Mouse (Mus musculus): ENCODE results near the gene Ccdc62. TPM values are rescaled to one million over a fixed set of nuclear protein-coding genes. Genes with fewer than 3 reads are reported as not detected.
A peak's percentile ranks its signal among the peaks of the same experiment; 100 is the strongest.

Ccdc62 gene
- polyA plus RNA-seq, 1 experiment: 5.4 TPM

- Histone ChIP-seq H3K4me3 (ENCODE audit: insufficient read depth, low read length) (no peak overlapping the region), H3K4me1 (ENCODE audit: control insufficient read depth, insufficient read depth, low read length) (no peaks in the 10 kb centered on the region), H3K27ac (ENCODE audit: insufficient read depth, low read length) (no peak overlapping the region)
- TF ChIP-seq POLR2A (IDR thresholded peaks at IDR 0.05; ENCODE audit: extremely low read depth, insufficient read depth, low read length) (no peak), CTCF (IDR thresholded peaks at IDR 0.05; ENCODE audit: extremely low read depth, insufficient read depth, low read length) (no peak)
Measured at GRCm38 (mm10) chr5:123897352-123897751, 33.1 kb upstream of the Ccdc62 start.

DNA sequence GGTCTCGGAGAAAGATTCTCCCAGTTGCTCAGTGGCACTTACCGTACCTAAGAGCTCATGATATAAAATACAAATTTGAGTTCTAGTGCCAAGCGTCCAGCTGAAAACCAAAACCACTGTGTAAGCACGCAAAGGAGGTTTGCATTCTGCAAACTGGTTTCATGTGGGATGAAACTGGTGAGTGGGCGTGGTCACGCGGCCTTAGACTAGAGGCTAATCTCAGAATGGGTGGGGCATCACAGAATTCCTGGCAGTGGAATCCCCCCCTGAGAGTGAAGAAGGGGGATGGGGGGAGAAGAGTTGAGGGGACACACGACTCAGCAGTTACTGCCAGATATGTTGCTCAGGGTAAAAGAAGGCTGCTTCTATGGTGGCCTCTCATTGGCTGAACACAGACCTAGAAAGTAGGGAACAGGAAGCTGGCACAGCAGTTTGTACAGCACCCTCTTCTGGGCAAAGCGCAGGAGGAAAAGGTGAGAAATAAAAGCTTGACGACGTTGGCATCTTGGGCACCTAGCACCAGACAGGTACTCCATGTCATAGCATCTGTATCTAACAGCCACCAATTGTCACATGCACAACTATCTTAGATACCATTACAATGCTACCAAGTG, 26.3 kb upstream of the Ccdc62 start:
- H3K4me1 ChIP-seq (ENCODE audit: control insufficient read depth, insufficient read depth, low read length): peaks cover 2% of the 10 kb centered on the region
- no peak overlapping the region for H3K27ac ChIP-seq (ENCODE audit: insufficient read depth, low read length)
- H3K4me3 ChIP-seq (ENCODE audit: insufficient read depth, low read length): no peak overlapping the region
- TF ChIP-seq CTCF (IDR thresholded peaks at IDR 0.05; ENCODE audit: extremely low read depth, insufficient read depth, low read length) (0 out of 2 replicates have a peak, but pooled peaks have one; percentile 4), POLR2A (IDR thresholded peaks at IDR 0.05; ENCODE audit: extremely low read depth, insufficient read depth, low read length) (no peak)

GRCm38 (mm10) chr5:123906146-123906975, 24.1 kb upstream of the Ccdc62 start:
- H3K4me1 ChIP-seq (ENCODE audit: control insufficient read depth, insufficient read depth, low read length): peaks cover 2% of the 10 kb centered on the region
- H3K4me3 ChIP-seq (ENCODE audit: insufficient read depth, low read length): peak overlapping the region; percentile 74
- no peak overlapping the region for H3K27ac ChIP-seq (ENCODE audit: insufficient read depth, low read length)
- TF ChIP-seq CTCF (IDR thresholded peaks at IDR 0.05; ENCODE audit: extremely low read depth, insufficient read depth, low read length): no peak
- no peak for TF ChIP-seq POLR2A (IDR thresholded peaks at IDR 0.05; ENCODE audit: extremely low read depth, insufficient read depth, low read length)

DNA sequence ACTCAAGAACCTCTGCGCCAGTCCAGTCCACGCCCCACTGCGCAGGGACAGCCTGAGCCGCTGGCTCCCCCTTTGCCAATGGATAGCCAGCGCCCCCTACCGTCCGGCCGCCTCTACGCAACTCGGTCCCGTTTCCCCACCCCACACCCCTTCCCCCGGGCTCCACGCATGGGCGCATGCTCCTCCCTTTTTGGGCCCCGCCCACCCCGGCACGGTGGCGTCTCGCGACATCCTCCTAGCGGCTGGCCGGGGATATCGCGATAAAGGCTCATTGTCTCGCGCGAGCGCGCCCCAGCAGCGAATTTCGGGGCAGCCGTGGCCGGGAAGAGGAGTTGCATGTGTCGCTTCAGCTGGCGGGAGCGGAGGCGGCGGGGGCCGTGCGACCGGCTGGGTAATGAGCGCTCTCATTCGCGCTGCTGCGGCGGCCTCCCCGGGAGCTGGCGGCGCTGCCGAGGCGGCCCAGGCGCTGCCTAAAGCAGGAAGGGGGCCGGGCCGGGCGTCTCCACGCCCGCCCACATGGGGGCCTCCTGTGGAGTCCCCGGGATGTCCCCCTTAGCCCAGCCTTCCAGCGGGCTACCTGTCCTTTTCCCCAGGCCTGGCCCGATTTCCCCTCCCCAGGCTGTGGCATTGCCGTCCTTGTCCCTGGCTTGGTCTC, 23.4 kb upstream of the Ccdc62 start, which contains the start of gene Denr:
Gene Denr, plus strand, starts transcription at position 200 of the 655 bp plus-strand sequence.
- peak; percentile 84 for TF ChIP-seq POLR2A (IDR thresholded peaks at IDR 0.05; ENCODE audit: extremely low read depth, insufficient read depth, low read length)
- peak; percentile 73 for TF ChIP-seq CTCF (IDR thresholded peaks at IDR 0.05; ENCODE audit: extremely low read depth, insufficient read depth, low read length)
- H3K27ac ChIP-seq (ENCODE audit: insufficient read depth, low read length): 0 out of 2 replicates have a peak within 1 kb of the TSS, but pooled peaks have one; percentile 30
- peaks cover 2% of the 10 kb centered on the region for H3K4me1 ChIP-seq (ENCODE audit: control insufficient read depth, insufficient read depth, low read length)
- peak within 1 kb of the TSS; percentile 74 for H3K4me3 ChIP-seq (ENCODE audit: insufficient read depth, low read length)

- H3K4me3 ChIP-seq (ENCODE audit: insufficient read depth, low read length): peak overlapping the region; percentile 74
- peaks cover 2% of the 10 kb centered on the region for H3K4me1 ChIP-seq (ENCODE audit: control insufficient read depth, insufficient read depth, low read length)
- no peak for TF ChIP-seq POLR2A (IDR thresholded peaks at IDR 0.05; ENCODE audit: extremely low read depth, insufficient read depth, low read length)
- TF ChIP-seq CTCF (IDR thresholded peaks at IDR 0.05; ENCODE audit: extremely low read depth, insufficient read depth, low read length): no peak
- H3K27ac ChIP-seq (ENCODE audit: insufficient read depth, low read length): 0 out of 2 replicates have a peak overlapping the region, but pooled peaks have one; percentile 30
Measured at GRCm38 (mm10) chr5:123907631-123907977, 22.9 kb upstream of the Ccdc62 start.

DNA sequence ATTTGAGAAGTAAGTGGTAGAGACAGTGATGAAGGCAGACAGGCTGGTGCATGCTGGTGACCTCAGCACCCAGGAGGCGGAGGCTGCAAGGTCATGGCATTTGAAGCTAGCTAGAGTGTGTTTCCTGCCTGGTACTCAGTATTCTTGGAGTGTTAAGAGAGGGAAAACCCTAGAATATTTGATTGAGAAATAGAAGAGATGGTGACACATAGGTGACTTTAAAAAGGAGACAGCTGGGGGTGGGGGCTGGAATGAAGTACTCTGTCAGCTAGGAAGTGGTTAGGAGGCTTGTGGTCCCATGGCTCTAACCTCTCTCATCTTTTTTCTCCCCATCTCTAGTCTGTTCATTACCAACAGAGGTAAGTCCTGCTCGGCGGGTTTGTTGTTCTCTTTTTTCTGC, 15.6 kb upstream of the Ccdc62 start:
- no peak overlapping the region for H3K4me3 ChIP-seq (ENCODE audit: insufficient read depth, low read length)

GRCm38 (mm10) chr5:123922112-123922511, 8.4 kb upstream of the Ccdc62 start:
- H3K4me3 ChIP-seq (ENCODE audit: insufficient read depth, low read length): no peak overlapping the region
- TF ChIP-seq CTCF (IDR thresholded peaks at IDR 0.05; ENCODE audit: extremely low read depth, insufficient read depth, low read length): no peak
- no peak for TF ChIP-seq POLR2A (IDR thresholded peaks at IDR 0.05; ENCODE audit: extremely low read depth, insufficient read depth, low read length)
- H3K27ac ChIP-seq (ENCODE audit: insufficient read depth, low read length): no peak overlapping the region
- no peaks in the 10 kb centered on the region for H3K4me1 ChIP-seq (ENCODE audit: control insufficient read depth, insufficient read depth, low read length)

More for the DNA sequence above, 15.6 kb upstream of the Ccdc62 start:
- no peak overlapping the region for H3K27ac ChIP-seq (ENCODE audit: insufficient read depth, low read length)
- TF ChIP-seq POLR2A (IDR thresholded peaks at IDR 0.05; ENCODE audit: extremely low read depth, insufficient read depth, low read length): no peak
- no peak for TF ChIP-seq CTCF (IDR thresholded peaks at IDR 0.05; ENCODE audit: extremely low read depth, insufficient read depth, low read length)
- no peaks in the 10 kb centered on the region for H3K4me1 ChIP-seq (ENCODE audit: control insufficient read depth, insufficient read depth, low read length)

GRCm38 (mm10) chr5:123927118-123927517, 3.4 kb upstream of the Ccdc62 start, which contains the start of gene Gm43518:
Gene Gm43518 (plus strand): TSS chr5:123927418.
- H3K4me3 ChIP-seq (ENCODE audit: insufficient read depth, low read length): no peak within 1 kb of the TSS
- 0 out of 2 replicates have a peak, but pooled peaks cover 2% of the 10 kb centered on the region for H3K4me1 ChIP-seq (ENCODE audit: control insufficient read depth, insufficient read depth, low read length)
- no peak for TF ChIP-seq CTCF (IDR thresholded peaks at IDR 0.05; ENCODE audit: extremely low read depth, insufficient read depth, low read length)
- no peak for TF ChIP-seq POLR2A (IDR thresholded peaks at IDR 0.05; ENCODE audit: extremely low read depth, insufficient read depth, low read length)
- H3K27ac ChIP-seq (ENCODE audit: insufficient read depth, low read length): no peak within 1 kb of the TSS

DNA sequence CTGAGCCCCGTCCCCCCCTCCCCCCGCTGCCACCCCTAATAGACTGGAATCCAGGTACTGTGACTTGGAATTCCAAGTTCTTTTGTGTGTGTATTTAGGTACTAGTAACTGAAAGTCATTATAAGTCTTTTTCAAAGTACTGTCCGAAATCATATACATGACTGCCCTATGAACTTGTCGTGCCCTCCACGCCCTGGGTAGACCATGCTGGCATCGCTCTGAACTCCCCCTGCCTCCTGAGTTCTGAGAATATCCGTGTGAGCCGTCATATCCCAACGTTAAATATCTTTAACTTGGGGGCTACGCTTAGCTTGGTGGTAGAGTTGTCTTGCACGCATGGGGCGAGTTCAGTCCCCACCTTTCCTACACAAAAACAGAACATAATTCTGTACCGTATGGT, 652 bp downstream of the Ccdc62 start:
- Histone ChIP-seq H3K4me3 (ENCODE audit: insufficient read depth, low read length) (peak overlapping the region; percentile 65), H3K4me1 (ENCODE audit: control insufficient read depth, insufficient read depth, low read length) (0 out of 2 replicates have a peak, but pooled peaks cover 2% of the 10 kb centered on the region), H3K27ac (ENCODE audit: insufficient read depth, low read length) (no peak overlapping the region)
- no peak for TF ChIP-seq CTCF (IDR thresholded peaks at IDR 0.05; ENCODE audit: extremely low read depth, insufficient read depth, low read length)
